Mouse (Mus musculus) stomach, postnatal 0 days (tissue): ENCODE results near the gene Srgap1. TPM values are rescaled to one million over a fixed set of nuclear protein-coding genes. Genes with fewer than 3 reads are reported as not detected.

Experiments used
- ATAC-seq: fragments of 200-750 bp; cut with Nextera tagmentation; 2 replicates; pipeline ENCODE4 v1.8.0; 2017; ENCODE audit not compliant: low FRiP score, low TSS enrichment
- DNase-seq: peaks from one replicate; pipeline ENCODE4 v3.0.0-alpha.2; 2016; ENCODE audit warnings: low spot score
- H3K27ac ChIP-seq: fragments of 300-500 bp; sonication (generic); replicated peaks from 2 replicates; pipeline ENCODE4 v1.5.1; 2014; ENCODE audit warnings: mild to moderate bottlenecking, control low read depth
- H3K27me3 ChIP-seq: fragments of 300-500 bp; sonication (generic); 2 replicates; pipeline ENCODE4 v1.6.1; 2014; ENCODE audit warnings: low read length; ENCODE audit not compliant: control insufficient read depth, insufficient read depth
- H3K36me3 ChIP-seq: fragments of 300-500 bp; sonication (generic); 2 replicates; pipeline ENCODE4 v1.6.1; 2014; ENCODE audit warnings: low read length, mixed read lengths; ENCODE audit not compliant: control insufficient read depth, insufficient read depth
- H3K4me1 ChIP-seq: fragments of 300-500 bp; sonication (generic); replicated peaks from 2 replicates; pipeline ENCODE4 v1.6.1; 2014; ENCODE audit warnings: antibody characterized with exemption; ENCODE audit not compliant: control insufficient read depth, insufficient read depth
- H3K4me2 ChIP-seq: fragments of 300-500 bp; sonication (generic); replicated peaks from 2 replicates; pipeline ENCODE4 v1.6.1; 2014; ENCODE audit warnings: low read depth, mild to moderate bottlenecking, control low read depth, moderate library complexity
- H3K4me3 ChIP-seq: fragments of 300-500 bp; sonication (generic); 2 replicates; pipeline ENCODE4 v1.5.1; 2014; ENCODE audit warnings: low read depth, low read length, control low read depth
- H3K9ac ChIP-seq: fragments of 300-500 bp; sonication (generic); 2 replicates; pipeline ENCODE4 v1.6.1; 2014; ENCODE audit warnings: mild to moderate bottlenecking, low read length, control low read depth, mixed read lengths
- H3K9me3 ChIP-seq: fragments of 300-500 bp; sonication (generic); 2 replicates; pipeline ENCODE4 v1.6.1; 2016; ENCODE audit warnings: low read length; ENCODE audit not compliant: control insufficient read depth
- CTCF ChIP-seq: IDR thresholded peaks from 2 replicates; pipeline ENCODE4 v1.5.1; 2016; ENCODE audit warnings: antibody characterized with exemption, low read depth, mild to moderate bottlenecking, moderate library complexity
- EP300 ChIP-seq: optimal IDR thresholded peaks from 2 replicates; pipeline ENCODE3; 2016; ENCODE audit warnings: antibody characterized with exemption
- WGBS: fragments of 180-500 bp; shearing (Covaris S2); extraction: QIAGEN DNeasy Blood & Tissue Kit; methylation state at CpG from one replicate; pipeline ENCODE4 v1.1.7; 2014; 5-methylcytosine and 5-hydroxymethylcytosine counted together
- polyA plus RNA-seq: library from polyadenylated mRNA; unstranded; fragments of >200 nt; fragmentation: Nextera tagmentation; extraction: Ambion mirVana; gene quantifications from 2 replicates; pipeline ENCODE4 v1.2.1, GENCODE M21; 2015

Gene Srgap1
- polyA plus RNA-seq, 1 experiment from 2014 or later, result 5.2 TPM

GRCm38 (mm10) chr10:121873063-121873489, 174.0 kb downstream of the Srgap1 start:
- ATAC-seq, result peak; percentile 92
- 30% methylated on average over 4 of the region's 4 CpGs for WGBS
- DNase-seq, result peak; percentile 71
- Histone ChIP-seq H3K4me1 (no peaks in the 10 kb centered on the region), H3K9ac (no peak overlapping the region), H3K4me2 (0 out of 2 replicates have a peak overlapping the region, but pooled peaks have one; percentile 11), H3K9me3 (no peaks in the 10 kb centered on the region), H3K36me3 (no peaks in the 10 kb centered on the region), H3K27ac (0 out of 2 replicates have a peak overlapping the region, but pooled peaks have one; percentile 18), H3K4me3 (no peak overlapping the region), H3K27me3 (no peaks in the 10 kb centered on the region)
- no peak for TF ChIP-seq CTCF
- no peak for TF ChIP-seq EP300

DNA sequence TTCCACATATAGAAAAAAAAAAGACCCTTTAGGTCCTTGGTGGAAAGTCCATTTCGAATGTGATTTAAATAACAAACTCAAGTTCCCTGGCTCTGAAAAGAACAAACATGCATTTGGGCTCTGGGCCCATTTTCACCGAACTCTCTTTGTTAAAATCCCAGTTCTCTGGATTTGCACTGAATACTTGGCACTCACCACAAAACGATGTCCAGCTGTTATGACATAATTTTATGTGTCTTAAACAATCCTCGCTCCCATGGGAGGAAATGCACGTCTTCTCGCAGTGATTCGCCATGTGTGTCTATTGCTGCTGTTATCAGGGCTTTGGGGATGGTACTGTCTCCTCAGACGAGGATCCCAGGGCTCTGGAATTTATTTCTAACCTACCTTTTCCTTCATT, 177.2 kb downstream of the Srgap1 start:
- Histone ChIP-seq H3K27me3 (no peaks in the 10 kb centered on the region), H3K9ac (no peak overlapping the region), H3K4me2 (no peak overlapping the region), H3K4me1 (no peaks in the 10 kb centered on the region), H3K4me3 (no peak overlapping the region), H3K36me3 (no peaks in the 10 kb centered on the region), H3K9me3 (no peaks in the 10 kb centered on the region), H3K27ac (no peak overlapping the region)
- TF ChIP-seq CTCF (no peak), EP300 (no peak)
- DNase-seq (no peak), ATAC-seq (no peak)
- WGBS, result 46% methylated on average over 8 of the region's 8 CpGs

GRCm38 (mm10) chr10:121868255-121868654, 178.9 kb downstream of the Srgap1 start:
- H3K36me3 ChIP-seq, result no peaks in the 10 kb centered on the region
- no peaks in the 10 kb centered on the region for H3K4me1 ChIP-seq
- no peak for TF ChIP-seq EP300
- TF ChIP-seq CTCF, result no peak
- no peak overlapping the region for H3K4me3 ChIP-seq
- H3K9me3 ChIP-seq, result no peaks in the 10 kb centered on the region
- H3K27ac ChIP-seq, result no peak overlapping the region
- H3K27me3 ChIP-seq, result no peaks in the 10 kb centered on the region
- DNase-seq (peak; percentile 10), ATAC-seq (no peak)
- no peak overlapping the region for H3K4me2 ChIP-seq
- no peak overlapping the region for H3K9ac ChIP-seq
- 94% methylated on average over 3 of the region's 3 CpGs for WGBS

DNA sequence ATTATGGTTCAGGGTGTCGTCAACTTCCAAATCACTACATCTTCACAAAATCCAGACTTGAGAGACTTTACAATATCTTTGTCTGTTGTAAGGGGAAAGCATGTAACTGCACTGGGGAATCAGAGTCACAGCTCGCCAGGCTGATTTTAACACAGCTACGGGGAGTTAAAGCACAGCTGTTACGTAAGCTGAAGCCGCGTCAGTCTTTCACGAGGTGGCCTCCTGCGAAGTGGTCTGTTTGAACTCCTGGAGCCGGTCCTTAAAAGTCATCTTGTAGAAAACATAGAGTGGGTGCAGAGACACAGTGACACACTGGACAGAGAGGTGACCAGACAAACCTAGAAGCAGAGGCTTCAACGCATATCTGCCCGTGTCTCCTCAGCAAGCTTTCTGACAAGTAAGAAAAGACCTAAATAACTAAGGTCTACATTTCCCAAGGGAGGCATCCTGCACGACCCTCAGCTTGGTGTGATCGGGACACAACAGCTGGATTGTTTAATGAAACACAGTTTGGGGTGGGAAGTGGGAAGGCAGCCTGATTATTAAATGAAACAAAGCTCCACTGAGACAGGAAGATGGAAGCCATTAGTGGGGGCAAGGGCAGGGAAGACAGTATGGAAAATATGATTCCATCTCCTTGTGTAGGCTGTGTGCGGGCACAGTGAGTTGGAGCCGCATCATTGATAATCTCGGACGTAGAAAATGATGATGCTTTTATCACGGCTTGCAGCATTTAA, 181.4 kb downstream of the Srgap1 start:
- WGBS, result 51% methylated on average over 18 of the region's 18 CpGs
- DNase-seq (no peak), ATAC-seq (no peak)
- Histone ChIP-seq H3K4me1 (no peaks in the 10 kb centered on the region), H3K27me3 (no peaks in the 10 kb centered on the region), H3K4me3 (no peak overlapping the region), H3K27ac (no peak overlapping the region), H3K9ac (no peak overlapping the region), H3K9me3 (no peaks in the 10 kb centered on the region), H3K36me3 (no peaks in the 10 kb centered on the region), H3K4me2 (no peak overlapping the region)
- TF ChIP-seq CTCF (no peak), EP300 (no peak)

- Histone ChIP-seq H3K27me3 (no peaks in the 10 kb centered on the region), H3K27ac (no peak overlapping the region), H3K9ac (no peak overlapping the region), H3K4me1 (no peaks in the 10 kb centered on the region), H3K36me3 (no peaks in the 10 kb centered on the region), H3K4me3 (no peak overlapping the region), H3K4me2 (no peak overlapping the region), H3K9me3 (no peaks in the 10 kb centered on the region)
- ATAC-seq, result no peak
- DNase-seq, result no peak
- TF ChIP-seq CTCF (no peak), EP300 (no peak)
- WGBS, result 72% methylated on average over 2 of the region's 2 CpGs
Measured at GRCm38 (mm10) chr10:121860924-121861323, 186.2 kb downstream of the Srgap1 start.

DNA sequence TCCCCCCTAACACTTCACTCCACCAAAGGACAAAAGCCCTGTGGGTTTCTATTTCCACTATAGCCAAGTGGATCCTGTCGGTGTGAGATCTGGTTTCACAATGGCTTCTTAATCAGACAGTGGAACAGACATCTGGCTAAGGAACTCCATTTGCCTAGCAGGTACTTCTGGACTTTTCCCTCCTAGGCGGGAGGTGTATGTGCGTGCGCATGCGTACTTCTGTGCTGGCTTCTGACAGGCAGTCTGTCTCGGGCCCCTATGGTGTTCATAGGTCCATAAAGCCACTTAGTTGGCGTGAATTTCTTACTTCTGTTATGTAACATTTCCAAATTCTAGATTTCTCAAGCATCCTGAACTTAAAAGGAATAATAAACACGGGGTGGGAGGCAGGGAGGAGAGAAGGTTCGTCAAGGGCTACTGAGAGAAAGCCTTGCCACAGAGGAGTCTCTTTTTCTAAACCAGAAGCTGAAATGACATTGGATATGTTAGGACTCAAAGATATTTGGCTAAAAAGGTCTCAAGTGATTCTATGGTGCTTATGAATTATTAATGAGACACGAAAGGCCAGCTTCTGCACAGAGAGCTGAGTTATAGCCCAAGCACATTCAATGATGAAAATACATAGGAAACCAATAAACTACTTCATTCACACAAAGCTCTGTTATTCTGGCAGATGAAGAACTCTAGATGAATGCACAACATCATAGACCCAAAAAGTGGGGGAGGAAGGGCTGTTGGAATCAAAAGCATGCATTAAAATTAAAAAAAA, 187.1 kb downstream of the Srgap1 start:
- H3K4me2 ChIP-seq, result no peak overlapping the region
- H3K4me3 ChIP-seq, result no peak overlapping the region
- no peak for DNase-seq
- WGBS, result 77% methylated on average over 10 of the region's 10 CpGs
- H3K36me3 ChIP-seq, result no peaks in the 10 kb centered on the region
- TF ChIP-seq EP300 (no peak), CTCF (no peak)
- H3K9ac ChIP-seq, result no peak overlapping the region
- H3K9me3 ChIP-seq, result no peaks in the 10 kb centered on the region
- no peaks in the 10 kb centered on the region for H3K4me1 ChIP-seq
- ATAC-seq, result no peak
- no peaks in the 10 kb centered on the region for H3K27me3 ChIP-seq
- no peak overlapping the region for H3K27ac ChIP-seq
